Mouse (Mus musculus): ENCODE measurements at regions not wholly inside any gene's neighbourhood (a gene's known extent, or its start where the extent isn't known, plus 50 kb on each side); places are given as distances from the start of the nearest gene placed in this dataset.
"Not testable (repeated sequence)": the region's sequence is repeated elsewhere in the genome, so short reads cannot be mapped to it uniquely, and the experiment has no call there.

DNA sequence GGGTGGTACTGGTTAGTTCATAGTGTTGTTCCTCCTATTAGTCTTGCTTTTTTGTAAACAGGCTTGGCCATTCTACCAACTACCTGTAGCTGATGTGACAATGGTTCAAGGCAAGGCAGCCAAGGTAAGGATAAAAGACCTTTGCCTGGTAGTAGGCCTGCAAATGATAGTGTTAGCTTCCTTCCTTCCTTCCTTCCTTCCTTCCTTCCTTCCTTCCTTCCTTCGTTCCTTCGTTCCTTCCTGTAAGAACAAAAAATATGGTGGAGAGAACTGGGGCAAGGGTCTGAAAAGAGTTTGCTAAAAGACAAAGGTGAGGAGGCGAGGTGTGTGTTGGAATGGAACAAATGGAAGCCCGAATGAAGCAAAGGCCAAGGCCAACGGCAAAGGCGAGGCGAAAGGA, 84.8 kb upstream of the Ezh2 start:
- H3K27me3 ChIP-seq; H3K27ac ChIP-seq (replicated peaks); H3K9ac ChIP-seq (replicated peaks); H3K4me2 ChIP-seq (replicated peaks); H3K4me3 ChIP-seq; H3K9me3 ChIP-seq; H3K36me3 ChIP-seq; ATAC-seq (replicated peaks); H3K4me1 ChIP-seq: not testable (repeated sequence)
- 72% methylated on average over 2 of the region's 7 CpGs for WGBS

DNA sequence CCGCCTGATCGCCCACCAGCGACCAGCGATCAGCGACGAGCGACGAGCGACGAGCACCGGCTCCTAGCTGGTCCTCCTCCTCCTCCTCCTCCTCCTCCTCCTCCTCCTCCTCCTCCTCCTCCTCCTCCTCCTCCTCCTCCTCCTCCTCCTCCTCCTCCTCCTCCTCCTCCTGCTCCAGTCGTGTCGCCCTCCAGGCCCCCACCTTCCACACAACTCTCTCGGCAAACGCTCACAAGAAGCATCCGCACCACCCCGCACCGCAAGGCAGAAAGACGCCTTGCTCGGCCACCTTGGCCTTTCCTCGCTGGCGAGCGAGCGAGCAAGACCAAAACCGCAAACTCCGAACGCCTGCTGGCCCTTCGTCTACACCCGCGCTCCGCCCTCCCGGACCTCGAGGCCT, 77.6 kb upstream of the Ezh2 start:
- H3K27ac ChIP-seq (replicated peaks); ATAC-seq (replicated peaks); H3K27me3 ChIP-seq; H3K4me1 ChIP-seq; H3K36me3 ChIP-seq; H3K9ac ChIP-seq (replicated peaks); H3K9me3 ChIP-seq: not testable (repeated sequence)
- 27% methylated on average over 11 of the region's 33 CpGs for WGBS
- Histone ChIP-seq H3K4me2 (replicated peaks) (peak overlapping the region; percentile 40), H3K4me3 (peak overlapping the region; percentile 38)

DNA sequence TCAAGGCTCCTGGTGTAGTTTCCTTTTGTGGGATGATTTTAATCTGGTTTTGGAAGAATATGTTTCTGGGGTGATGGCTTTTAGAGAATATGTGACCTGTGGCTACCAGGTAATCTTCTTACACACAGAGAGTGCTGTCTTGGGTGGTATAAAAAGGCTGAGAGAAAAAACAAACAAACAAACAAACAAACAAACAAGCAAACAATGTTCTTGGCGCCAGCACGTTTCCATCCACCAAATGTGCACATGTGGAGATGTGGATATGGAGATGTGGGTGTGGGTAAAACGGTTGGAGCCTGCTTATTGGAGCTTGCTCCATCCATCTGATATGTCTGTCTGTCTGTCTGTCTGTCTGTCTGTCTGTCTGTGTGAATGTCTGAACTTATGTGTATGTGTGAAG, 57.7 kb upstream of the Ezh2 start:
- not testable (repeated sequence) for H3K9me3 ChIP-seq; H3K4me2 ChIP-seq (replicated peaks); H3K4me3 ChIP-seq; H3K27me3 ChIP-seq; ATAC-seq (replicated peaks); H3K36me3 ChIP-seq; H3K9ac ChIP-seq (replicated peaks); H3K4me1 ChIP-seq; H3K27ac ChIP-seq (replicated peaks)
- 61% methylated on average over 3 of the region's 3 CpGs for WGBS

DNA sequence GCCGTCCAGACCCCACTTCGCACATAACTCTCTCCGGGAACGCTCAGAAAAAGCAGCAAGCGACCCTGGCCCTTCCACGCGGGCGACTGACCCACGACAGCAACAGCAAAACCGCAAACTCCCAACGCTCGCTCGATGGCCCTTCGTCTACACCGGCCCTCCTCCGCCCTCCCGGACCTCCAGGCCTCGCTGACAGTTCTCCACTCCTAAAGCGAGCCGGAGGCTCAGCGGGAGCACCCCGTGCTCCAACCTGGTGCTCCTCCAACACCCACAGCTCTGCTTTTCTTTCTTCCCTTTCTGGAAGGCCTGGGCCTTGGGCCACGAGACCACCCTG, 56.2 kb upstream of the Ezh2 start:
- H3K4me2 ChIP-seq (replicated peaks), result peak overlapping the region; percentile 49
- H3K4me1 ChIP-seq, H3K9me3 ChIP-seq, H3K36me3 ChIP-seq, H3K27me3 ChIP-seq: not testable (repeated sequence)
- peak overlapping the region; percentile 82 for H3K4me3 ChIP-seq
- under 1% methylated on average over 22 of the region's 23 CpGs for WGBS
- H3K9ac ChIP-seq (replicated peaks), result peak overlapping the region; percentile 74
- ATAC-seq (replicated peaks), result peak; percentile 51; the same call in 1 of the 2 replicates
- peak overlapping the region; percentile 87 for H3K27ac ChIP-seq (replicated peaks)

DNA sequence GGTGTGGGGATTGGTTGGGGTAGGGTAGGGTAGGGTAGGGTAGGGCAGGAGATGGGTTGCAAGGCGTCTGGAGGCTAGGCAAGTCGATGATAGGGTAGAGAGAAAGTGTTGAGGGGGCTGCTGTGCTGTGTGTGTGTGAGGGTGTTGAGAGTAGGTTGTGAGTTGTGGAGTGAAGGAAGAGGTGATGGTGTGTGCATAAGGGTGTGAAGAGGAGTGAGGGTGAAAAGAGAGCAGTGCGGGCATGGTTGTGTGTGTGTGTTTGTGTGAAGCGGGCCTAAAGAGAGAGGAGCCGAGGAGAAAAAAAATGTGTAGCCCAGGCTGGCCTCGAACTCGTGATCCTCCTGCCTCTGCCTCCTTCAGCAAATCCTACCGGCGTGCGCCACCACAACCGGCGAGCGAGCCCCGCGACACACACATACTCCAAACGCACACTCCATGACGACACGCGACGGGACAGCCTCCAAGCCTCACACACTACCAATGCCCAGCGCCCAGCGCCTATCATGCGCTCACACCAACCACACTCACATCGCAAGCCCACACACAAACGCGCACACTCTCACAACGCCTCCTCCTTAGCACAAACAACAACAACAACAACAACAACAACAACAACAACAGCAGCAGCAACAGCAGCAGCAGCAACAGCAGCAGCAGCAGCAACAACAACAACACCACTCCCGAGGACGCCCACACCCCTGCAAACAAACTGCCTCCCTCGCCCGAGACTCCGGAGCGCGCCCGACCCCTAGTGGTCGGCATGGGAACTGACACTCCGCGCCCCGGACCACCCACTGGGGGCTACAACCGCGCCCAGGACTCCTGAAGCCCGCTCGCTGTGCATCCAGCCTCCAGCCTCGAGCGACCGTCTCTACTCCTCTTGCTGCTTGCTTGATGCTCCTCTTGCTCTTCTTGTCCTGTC, 55.6 kb upstream of the Ezh2 start:
- Histone ChIP-seq H3K36me3 (no peaks in the 10 kb centered on the region), H3K9me3 (no peaks in the 10 kb centered on the region), H3K4me1 (no peaks in the 10 kb centered on the region), H3K27ac (replicated peaks) (peak overlapping the region; percentile 87), H3K27me3 (no peaks in the 10 kb centered on the region), H3K4me3 (peak overlapping the region; percentile 82), H3K4me2 (replicated peaks) (peak overlapping the region; percentile 49), H3K9ac (replicated peaks) (peak overlapping the region; percentile 74)
- WGBS, result 2% methylated on average over 46 of the region's 46 CpGs
- peak; percentile 98 for ATAC-seq (replicated peaks)

DNA sequence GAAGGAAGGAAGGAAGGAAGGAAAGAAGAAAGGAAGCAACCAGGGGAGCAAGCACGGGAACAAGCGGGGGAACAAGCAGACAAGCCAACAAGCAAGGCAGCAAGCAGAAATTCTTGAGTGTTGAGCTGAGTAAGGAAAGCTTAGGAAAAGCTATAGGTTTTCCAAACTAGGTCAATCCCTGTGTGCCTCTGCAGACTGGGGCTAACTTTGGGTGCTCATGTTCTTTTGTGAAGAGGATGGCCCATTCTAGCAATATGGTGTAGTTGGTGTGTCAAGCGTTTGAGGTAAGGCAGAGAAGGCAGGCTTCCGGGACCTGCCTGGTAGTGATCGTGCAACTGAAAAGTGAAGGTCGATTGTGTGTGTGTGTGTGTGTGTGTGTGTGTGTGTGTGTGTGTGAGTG, 54.8 kb upstream of the Ezh2 start:
- Histone ChIP-seq H3K9me3 (no peaks in the 10 kb centered on the region), H3K9ac (replicated peaks) (no peak overlapping the region), H3K4me1 (no peaks in the 10 kb centered on the region), H3K36me3 (no peaks in the 10 kb centered on the region), H3K4me2 (replicated peaks) (no peak overlapping the region), H3K4me3 (no peak overlapping the region), H3K27ac (replicated peaks) (no peak overlapping the region), H3K27me3 (no peaks in the 10 kb centered on the region)
- peak; percentile 3; the same call in 1 of the 2 replicates for ATAC-seq (replicated peaks)
- WGBS, result 89% methylated on average over 6 of the region's 6 CpGs

DNA sequence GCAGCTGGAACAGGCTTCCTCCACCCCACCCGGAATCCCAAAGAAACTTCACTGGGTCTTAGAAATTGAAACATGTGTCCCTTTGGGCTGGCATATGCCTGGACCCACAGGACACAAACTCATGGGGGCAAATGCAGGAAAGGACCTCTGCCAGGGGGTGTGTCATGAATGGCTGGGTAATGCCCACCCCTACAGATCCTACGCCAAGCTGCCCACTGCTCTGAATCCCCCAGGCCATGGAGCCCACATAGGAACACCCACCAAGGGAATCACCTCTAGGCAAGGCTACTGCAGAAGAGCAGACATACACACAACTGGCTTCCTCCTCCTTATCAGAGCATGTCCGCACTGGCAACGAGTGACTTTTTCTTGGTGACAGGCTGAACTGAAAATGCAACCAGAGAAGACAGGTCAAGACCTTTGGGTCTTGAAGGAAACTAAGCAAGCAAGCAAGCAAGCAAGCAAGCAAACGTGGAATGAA, 54.4 kb upstream of the Ezh2 start:
- ATAC-seq (replicated peaks), result no peak
- H3K9ac ChIP-seq (replicated peaks), result no peak overlapping the region
- H3K36me3 ChIP-seq, result no peaks in the 10 kb centered on the region
- no peak overlapping the region for H3K27ac ChIP-seq (replicated peaks)
- no peaks in the 10 kb centered on the region for H3K9me3 ChIP-seq
- H3K27me3 ChIP-seq, result no peaks in the 10 kb centered on the region
- no peak overlapping the region for H3K4me3 ChIP-seq
- WGBS, result 80% methylated on average over 5 of the region's 5 CpGs
- H3K4me1 ChIP-seq, result no peaks in the 10 kb centered on the region
- no peak overlapping the region for H3K4me2 ChIP-seq (replicated peaks)

DNA sequence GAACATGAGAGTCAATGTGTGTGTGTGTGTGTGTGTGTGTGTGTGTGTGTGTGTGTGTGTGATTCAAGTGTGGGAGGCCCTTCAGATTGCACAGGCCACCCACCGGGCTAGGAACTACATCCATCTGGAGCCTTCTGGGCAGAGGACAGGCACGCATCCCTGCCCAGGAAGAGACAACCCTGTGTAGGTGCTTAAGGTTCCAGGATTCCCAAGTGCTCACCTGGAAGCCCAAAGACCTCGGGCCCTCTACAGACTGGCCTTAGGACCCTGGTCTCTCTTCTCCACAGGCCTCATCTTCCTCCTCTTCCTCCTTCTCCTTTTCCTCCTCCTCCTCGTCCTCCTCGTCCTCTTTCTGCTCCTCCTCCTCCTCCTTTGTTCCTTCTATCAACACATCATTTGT, 53.8 kb upstream of the Ezh2 start:
- 81% methylated on average over 4 of the region's 5 CpGs for WGBS
- Histone ChIP-seq H3K36me3 (no peaks in the 10 kb centered on the region), H3K9me3 (no peaks in the 10 kb centered on the region), H3K4me3 (no peak overlapping the region), H3K4me2 (replicated peaks) (no peak overlapping the region), H3K4me1 (no peaks in the 10 kb centered on the region), H3K27ac (replicated peaks) (no peak overlapping the region), H3K27me3 (no peaks in the 10 kb centered on the region), H3K9ac (replicated peaks) (no peak overlapping the region)
- no peak for ATAC-seq (replicated peaks)

DNA sequence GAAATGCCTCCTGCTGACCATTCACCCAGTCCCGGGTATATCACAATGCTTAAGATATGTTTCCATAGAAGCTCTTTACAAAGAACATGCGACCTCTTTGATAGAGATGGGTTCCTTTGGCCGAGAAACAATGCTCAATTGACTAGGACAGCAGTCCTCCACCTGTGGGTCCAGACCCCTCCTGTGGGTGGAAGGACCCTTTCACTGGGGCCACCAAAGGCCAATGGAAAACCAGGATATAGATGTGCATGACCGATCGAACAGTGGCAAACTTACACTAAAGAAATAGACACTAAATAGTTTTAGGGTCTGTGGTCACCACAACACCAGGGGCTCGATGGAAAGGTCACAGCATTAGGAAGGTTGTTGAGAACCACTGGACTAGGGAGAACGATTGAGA, 53.2 kb upstream of the Ezh2 start:
- no peak overlapping the region for H3K27ac ChIP-seq (replicated peaks)
- no peak for ATAC-seq (replicated peaks)
- 90% methylated on average over 7 of the region's 7 CpGs for WGBS
- H3K9me3 ChIP-seq, result no peaks in the 10 kb centered on the region
- no peaks in the 10 kb centered on the region for H3K27me3 ChIP-seq
- H3K4me3 ChIP-seq, result no peak overlapping the region
- no peak overlapping the region for H3K9ac ChIP-seq (replicated peaks)
- H3K4me1 ChIP-seq, result no peaks in the 10 kb centered on the region
- H3K4me2 ChIP-seq (replicated peaks), result no peak overlapping the region
- H3K36me3 ChIP-seq, result no peaks in the 10 kb centered on the region

DNA sequence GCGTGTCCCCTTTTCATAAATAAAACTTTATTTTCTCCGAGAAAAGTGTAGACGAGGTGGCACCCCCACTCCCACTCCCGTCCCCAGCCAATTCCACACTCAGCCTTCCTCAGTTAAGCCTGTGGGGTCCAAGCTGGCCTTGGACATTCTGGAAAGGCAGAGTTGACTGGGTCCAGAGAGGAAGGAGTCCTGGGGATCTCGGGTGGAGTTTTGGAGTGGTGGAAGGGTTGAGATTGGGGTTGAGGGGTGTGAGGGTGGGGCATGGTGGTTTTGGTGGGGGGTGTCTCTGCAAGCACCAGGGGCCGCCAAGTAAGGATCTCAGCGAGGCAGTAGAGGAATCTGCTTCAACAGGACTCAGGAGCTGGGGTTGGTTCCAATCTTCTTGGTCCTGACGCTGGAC, 52.7 kb upstream of the Ezh2 start:
- no peaks in the 10 kb centered on the region for H3K27me3 ChIP-seq

DNA sequence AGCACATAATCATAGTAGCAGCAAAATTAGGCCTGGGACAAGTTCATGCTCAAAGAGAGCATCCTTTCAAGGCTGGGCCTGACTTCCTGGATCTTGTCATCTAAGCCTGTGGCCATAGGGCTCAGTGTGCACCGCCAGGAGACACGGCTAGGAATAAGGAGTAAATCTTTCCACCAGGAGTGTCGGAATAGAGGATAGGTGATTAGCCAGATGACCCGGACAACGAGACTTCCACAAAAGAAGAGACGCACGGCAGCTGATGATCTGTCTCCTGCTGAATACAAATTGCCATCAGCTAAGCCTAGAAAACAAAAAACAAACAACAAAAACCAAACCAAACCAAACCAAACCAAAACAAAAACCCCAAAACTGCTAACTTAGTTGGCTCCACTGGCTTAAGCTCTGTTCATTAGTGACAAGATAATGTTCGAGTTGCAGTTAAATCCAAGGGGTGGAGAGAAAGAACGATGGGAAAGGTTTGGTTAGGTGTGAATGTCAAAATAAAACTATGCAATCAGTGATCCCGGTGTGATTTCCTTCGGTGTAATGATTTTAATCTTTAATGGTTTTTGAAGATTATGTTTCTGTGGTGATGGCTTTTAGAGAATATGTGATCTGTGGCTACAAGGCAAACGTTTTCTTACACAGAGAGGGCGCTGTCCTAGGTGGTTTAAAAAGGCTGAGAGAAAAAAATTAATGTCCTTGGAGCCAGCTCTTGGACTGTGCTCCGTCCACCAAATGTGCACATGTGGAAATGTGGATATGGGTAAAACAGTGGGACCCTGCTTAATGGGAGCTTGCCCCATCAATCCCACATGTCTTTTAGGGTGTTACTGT, 51.8 kb upstream of the Ezh2 start:
- H3K27me3 ChIP-seq, result no peaks in the 10 kb centered on the region
- H3K4me2 ChIP-seq (replicated peaks), result no peak overlapping the region
- no peak overlapping the region for H3K27ac ChIP-seq (replicated peaks)
- H3K4me1 ChIP-seq, result no peaks in the 10 kb centered on the region
- no peaks in the 10 kb centered on the region for H3K9me3 ChIP-seq
- H3K4me3 ChIP-seq, result no peak overlapping the region
- no peak overlapping the region for H3K9ac ChIP-seq (replicated peaks)
- H3K36me3 ChIP-seq, result no peaks in the 10 kb centered on the region
- WGBS, result 61% methylated on average over 14 of the region's 14 CpGs
- no peak for ATAC-seq (replicated peaks)

More for the DNA sequence above, 52.7 kb upstream of the Ezh2 start:
- Histone ChIP-seq H3K36me3 (no peaks in the 10 kb centered on the region), H3K27ac (replicated peaks) (no peak overlapping the region), H3K9ac (replicated peaks) (no peak overlapping the region), H3K4me3 (no peak overlapping the region), H3K4me2 (replicated peaks) (no peak overlapping the region), H3K4me1 (no peaks in the 10 kb centered on the region), H3K9me3 (no peaks in the 10 kb centered on the region)
- WGBS, result 88% methylated on average over 8 of the region's 8 CpGs
- ATAC-seq (replicated peaks), result no peak

DNA sequence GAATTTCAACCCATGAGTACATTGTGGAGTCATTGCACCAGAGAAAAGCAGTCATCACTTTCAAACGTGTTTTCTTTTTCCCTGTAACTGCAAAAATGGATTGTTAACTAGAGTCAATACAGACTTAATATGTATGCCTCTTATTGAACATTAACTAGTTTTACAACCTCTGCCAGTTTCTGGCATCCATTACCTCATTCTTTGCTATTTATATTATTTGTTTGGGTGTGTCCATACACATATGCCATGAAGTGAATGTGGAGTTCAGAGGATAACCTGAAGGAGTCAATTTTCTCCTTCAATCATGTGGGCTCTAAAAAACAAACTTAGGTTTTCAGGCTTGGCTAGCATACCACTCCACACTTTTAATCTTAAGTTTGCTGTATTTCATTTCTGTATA, 50.9 kb upstream of the Ezh2 start:
- Histone ChIP-seq H3K27me3 (no peaks in the 10 kb centered on the region), H3K36me3 (no peaks in the 10 kb centered on the region), H3K9me3 (no peaks in the 10 kb centered on the region), H3K4me1 (no peaks in the 10 kb centered on the region), H3K4me3 (no peak overlapping the region), H3K4me2 (replicated peaks) (no peak overlapping the region), H3K9ac (replicated peaks) (no peak overlapping the region), H3K27ac (replicated peaks) (no peak overlapping the region)
- WGBS, result 65% methylated on average over 1 of the region's 1 CpGs
- ATAC-seq (replicated peaks), result no peak
